Mouse (Mus musculus): ENCODE data around the gene Gm13199.

DNA sequence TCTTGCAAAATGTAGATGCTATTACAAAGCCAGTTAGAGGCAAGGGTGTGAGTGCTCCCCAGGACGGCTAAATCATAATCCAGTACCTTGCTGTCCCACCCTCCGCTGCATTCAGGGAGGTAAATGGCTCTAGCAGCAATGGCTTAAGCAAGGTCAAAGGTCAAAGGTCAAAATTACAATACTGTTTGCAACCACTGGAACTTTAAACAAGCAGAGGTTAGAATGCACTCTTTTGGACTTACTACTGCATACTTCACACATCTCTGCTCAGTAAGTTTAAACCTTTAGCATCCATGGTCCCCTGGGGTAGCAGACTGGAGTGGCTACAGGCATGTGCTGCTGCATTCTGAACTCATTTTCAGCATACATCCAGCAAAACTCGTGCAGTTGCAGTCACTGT lies 14.7 kb upstream of the Gm13199 start:
- TF ChIP-seq CTCF (IDR thresholded peaks at IDR 0.05; ENCODE audit: borderline replicate concordance, insufficient read depth, low read length) (no peak), POLR2A (IDR thresholded peaks at IDR 0.05; ENCODE audit: low read depth, low read length) (no peak)

Measured in embryonic fibroblast, embryonic 13.5 days (primary cell).